Mouse (Mus musculus) mature B cell (primary cell): Measurements from ENCODE around the gene Med28.

ENCODE experiments used
- in situ Hi-C: fragments of 300-500 bp; cut with MboI; formaldehyde crosslinking; loops from 2 replicates; pipeline ENCODE4 v1.14.3; 2019

The Med28 gene

DNA sequence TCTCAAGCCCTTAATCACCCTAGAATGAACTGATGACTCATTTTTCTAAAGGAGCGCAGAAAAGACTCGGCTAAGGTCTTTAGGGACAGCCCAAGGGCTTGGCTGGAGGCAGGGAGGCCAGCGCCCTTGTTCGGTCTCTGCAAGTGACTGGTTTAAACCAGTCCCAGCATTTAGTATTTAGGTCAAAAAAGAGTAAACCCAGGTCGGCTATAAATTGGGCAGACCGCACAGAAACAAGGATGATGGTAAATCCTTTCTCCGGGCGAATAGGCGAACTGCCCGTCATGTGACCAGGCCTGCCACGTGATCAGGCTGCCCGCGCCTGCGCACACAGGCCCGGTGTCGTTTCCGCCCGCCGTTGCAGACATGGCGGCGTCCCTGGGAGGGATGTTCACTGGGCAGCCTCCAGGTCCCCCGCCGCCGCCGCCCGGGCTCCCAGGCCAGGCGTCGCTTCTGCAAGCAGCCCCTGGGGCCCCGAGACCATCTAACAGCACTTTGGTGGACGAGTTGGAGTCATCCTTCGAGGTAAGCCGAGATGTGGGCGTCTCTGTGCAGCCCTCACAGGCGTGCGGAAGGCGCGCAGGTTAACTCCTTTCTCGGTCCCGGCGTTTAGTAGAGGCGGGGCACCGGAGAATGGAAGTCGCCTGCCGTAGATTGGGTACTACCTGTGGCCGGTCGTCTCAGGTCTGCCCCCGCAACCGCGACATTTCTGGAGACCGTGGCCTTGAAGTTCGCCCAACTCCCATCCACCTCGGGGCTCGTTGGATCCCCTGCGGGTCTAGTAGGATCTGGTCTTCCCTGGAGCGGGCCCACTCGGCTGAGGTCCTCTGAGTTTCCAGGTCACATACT, at the start of gene Med28:
Med28 (plus strand) TSS at position 270 of the 849 bp plus-strand sequence.
- in situ Hi-C loops = no loop called here

DNA sequence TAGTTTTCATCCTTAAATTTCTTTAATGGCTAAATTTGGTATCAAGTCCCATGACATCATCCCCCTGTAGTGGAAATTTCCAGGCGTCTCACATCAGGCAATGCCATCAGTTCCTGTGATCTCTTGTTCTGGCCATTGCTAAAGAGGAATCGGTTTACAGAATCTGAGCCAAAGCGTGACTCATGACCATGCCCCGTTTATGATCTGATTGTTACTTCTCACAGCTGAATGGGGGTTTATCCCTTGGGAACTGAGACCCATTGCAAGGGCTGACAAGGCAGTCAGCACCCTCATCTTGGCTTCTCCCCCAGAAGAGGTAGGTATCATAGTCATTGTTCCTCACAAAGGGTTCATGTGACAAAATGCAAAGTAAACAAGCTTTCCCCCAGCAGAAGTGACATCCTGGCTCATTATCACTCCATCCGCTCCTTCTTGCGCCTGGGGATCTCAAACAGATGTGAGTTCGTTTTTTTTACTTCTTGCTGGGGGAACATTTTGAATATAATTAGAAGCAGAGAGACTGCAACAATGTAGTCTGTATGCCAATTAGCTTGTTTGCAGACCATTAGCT, 47.1 kb upstream of the Med28 start:
- in situ Hi-C loops = loop anchor here (25.0 kb wide), 1 partner anchor 864 kb away; no protein-coding TSS in a partner anchor

DNA sequence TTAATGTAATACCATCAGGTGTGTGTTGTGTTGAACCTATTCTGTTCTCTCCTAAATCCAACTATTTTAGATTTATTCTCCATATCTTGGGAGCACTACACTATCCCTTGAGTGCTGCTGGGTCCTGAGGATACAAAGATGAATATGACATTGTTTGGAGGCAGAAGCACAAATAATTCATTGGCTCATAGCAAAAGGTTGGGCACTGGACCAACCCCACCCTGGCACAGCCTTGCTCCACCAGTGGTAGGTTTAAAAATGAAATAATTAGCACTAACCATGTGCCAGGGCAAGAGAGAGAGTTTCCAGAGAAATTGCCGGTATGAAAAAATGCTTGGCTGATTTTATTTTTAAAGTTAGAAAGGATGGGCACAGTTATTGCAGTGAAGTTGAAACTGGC, 46.5 kb upstream of the Med28 start:
- in situ Hi-C loops = loop anchor here (25.0 kb wide), 1 partner anchor 864 kb away; no protein-coding TSS in a partner anchor

DNA sequence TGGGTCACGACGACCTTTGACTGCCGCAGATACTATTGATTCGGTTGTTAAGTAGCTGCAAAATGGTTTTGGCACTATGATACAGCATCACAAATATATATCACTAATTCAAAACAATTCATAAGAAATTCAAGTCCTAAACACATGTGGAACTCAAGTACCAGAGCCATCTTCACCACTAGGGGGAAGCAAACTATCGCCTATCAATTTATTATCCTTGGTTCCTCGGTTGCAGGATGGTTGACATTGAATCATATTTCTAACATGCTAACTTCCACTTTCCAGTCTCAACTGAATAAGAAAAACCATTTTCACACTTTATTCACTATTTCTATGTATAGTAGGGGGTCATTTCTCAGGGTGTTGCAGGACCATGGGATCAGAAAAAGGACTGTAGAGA, 45.8 kb upstream of the Med28 start:
- in situ Hi-C loops = loop anchor here (25.0 kb wide), 1 partner anchor 863 kb away; no protein-coding TSS in a partner anchor

DNA sequence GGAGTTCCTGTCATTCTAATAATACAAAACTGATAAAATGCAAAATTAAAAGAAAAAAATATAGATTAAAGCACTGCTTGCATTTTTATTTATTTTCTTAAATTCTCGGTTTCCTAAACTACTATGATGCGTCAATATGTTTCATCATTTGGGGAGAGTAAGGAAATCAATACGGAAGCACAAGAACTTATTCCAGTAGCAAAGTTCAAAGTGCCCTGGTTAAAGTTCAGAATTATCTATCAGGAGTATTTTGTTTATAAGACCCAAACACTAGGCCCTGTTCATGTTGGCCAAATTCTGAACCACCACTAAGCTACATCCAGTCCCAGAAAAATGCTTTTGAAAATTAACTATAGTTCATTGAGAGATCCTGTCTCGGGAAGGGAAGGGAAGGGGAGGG, 45.3 kb upstream of the Med28 start:
- in situ Hi-C loops = loop anchor here (25.0 kb wide), 2 partner anchors 188 to 863 kb away; partner anchors contain the start of gene Ncapg

DNA sequence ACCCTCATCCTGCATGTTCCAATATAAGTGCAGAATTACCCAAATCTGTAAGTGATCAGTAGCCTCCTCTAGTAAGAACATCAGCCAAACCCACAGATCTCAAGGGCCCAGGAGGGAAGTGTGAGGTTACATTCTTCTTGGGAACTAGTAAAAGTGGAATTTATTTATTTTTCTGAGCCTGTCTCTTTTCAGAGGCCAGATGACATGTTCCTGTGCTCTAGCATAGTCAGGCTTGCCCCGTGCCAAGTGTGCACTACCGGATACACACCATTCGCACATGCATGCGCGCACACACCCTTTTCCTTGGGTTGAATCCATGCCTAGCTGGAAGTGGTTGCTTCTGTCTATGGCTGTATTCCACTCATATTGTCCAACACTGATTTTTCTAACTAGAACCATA, 44.3 kb upstream of the Med28 start:
- in situ Hi-C loops = loop anchor here (25.0 kb wide), 1 partner anchor 187 kb away; the partner anchor contains the start of gene Ncapg

DNA sequence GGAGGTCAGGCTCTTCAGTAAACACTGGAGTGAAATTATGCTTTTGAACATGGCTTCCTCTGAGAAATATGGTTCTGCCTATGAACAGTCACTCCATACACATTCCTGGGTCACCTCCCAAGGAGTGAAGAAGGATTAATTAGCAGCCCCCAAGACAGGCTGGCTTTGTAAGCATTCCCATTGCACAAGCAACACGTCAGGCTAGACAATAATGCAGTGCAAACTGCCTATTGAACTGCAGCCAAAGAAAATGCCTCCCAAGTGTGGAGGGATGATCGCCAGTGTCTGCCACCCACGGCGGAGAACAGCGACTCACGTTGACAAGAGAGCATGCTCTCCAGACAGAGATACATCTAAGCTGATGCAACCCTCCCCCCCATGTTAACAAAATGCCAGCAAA, 43.7 kb upstream of the Med28 start:
- in situ Hi-C loops = loop anchor here (25.0 kb wide), 1 partner anchor 186 kb away; the partner anchor contains the start of gene Ncapg

DNA sequence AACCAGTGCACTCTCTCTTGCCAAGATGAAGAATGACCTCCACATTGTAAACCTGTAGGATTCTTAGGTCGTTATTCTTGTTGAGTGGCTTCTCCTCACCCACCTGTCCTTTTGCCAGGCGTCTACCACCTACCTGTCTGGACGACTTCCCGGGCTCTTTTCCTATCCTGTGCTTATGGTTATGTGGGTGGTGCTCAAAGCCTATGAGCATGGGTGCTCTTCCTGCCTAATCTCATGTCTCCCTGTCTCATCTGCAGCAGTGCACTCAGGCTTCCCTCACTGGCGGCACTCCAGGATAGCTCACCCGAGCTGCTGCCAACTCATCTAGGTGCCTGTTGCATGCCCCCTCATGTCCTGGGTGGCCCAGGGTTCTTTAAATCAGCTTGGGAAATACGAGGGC, 42.4 kb upstream of the Med28 start:
- in situ Hi-C loops = loop anchor here (25.0 kb wide), 1 partner anchor 185 kb away; the partner anchor contains the start of gene Ncapg

DNA sequence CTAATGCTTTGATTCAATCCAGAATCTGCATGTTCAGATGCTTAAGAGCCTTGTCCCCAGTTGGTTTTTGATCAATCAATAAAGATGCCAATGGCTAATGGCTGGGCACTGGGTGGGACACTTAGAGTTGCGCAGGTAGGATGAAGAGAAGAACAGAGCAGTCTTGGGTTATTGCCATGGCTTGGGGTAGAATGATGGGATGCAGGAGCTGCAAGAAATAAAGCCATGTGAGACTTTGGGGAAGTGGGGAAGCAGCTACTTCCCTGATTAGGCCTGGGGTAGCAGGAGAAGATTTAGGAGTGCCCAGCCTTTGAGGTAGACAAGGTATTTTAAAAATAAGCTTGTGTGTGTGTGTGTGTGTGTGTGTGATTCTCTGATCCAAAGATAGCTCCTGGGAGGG, 40.0 kb upstream of the Med28 start:
- in situ Hi-C loops = loop anchor here (25.0 kb wide), 1 partner anchor 182 kb away; the partner anchor contains the start of gene Ncapg

DNA sequence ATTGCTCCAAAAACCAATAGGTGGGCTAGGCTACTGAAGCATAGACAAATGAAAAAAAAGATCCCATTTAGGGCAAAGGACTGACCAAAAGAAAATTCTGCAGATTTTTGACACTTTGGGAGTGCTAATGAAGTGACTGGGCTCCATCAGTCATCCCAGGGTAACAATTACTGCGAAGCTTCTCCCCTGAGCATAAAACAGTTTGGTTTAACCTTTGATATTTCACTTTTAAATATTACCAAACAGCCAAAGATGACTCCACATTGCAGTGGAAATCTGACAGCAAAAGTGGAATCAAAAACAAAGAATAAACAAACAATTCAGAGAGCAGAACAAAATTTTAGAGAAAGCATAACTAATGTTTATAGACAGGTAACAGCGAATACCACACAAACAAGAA, 38.9 kb upstream of the Med28 start:
- in situ Hi-C loops = loop anchor here (25.0 kb wide), 1 partner anchor 181 kb away; the partner anchor contains the start of gene Ncapg

DNA sequence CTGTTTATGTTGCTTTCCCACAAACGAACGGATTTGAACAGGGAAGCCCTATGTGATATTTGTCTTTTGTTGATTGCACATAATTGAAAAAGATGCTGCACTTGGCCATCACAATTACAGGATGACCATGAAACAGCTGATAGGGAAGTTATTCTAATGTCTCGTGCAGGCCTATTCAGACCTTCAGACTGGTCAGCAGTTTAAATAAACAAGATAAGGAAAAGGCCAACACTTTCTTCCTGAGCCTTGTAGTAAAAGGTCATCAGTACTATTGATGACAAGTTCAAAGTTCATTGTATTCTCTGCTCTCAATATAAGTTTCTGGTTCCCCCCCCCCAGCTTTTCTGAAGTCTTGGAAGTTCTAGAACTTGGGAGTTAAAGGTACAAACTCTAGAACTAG, 37.4 kb upstream of the Med28 start:
- in situ Hi-C loops = loop anchor here (25.0 kb wide), 1 partner anchor 180 kb away; the partner anchor contains the start of gene Ncapg

DNA sequence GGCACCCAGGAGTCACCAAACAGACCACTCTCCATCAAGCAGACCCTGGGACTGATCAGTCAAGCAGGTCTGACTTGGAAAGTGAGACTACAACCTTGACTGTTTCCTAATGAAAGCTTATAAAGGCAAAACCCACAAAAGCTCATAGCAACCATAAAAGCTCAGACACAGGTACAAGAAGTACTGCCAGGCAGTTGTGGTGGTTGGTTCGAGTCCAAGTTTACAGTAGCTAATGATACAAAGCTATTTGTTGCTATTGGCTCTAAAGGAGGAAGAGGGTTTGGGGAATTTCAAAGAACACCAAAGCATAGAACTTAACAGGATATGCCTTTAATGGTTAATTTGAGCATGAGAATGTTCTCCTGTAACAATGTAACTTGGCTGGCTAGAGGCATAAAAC, 36.4 kb upstream of the Med28 start:
- in situ Hi-C loops = loop anchor here (25.0 kb wide), 1 partner anchor 179 kb away; the partner anchor contains the start of gene Ncapg

DNA sequence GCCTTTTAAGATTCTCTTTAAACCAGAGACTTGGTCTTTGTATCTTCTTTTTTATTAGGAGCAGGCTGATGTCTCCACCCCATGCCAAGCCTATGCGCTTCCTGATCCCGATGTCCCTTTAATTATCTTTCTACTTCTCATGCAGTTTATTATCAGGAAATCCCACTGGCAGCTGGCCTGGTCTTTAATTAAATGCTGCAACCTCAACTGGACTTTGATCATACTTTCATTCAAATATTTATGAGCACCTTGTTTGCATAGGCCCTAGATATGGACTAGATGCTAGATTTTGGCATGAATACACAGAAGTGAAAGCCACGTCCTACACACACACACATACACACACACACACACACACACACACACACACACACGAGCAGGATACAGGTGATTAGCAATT, 28.3 kb upstream of the Med28 start:
- in situ Hi-C loops = loop anchor here (25.0 kb wide), 1 partner anchor 171 kb away; the partner anchor contains the start of gene Ncapg

DNA sequence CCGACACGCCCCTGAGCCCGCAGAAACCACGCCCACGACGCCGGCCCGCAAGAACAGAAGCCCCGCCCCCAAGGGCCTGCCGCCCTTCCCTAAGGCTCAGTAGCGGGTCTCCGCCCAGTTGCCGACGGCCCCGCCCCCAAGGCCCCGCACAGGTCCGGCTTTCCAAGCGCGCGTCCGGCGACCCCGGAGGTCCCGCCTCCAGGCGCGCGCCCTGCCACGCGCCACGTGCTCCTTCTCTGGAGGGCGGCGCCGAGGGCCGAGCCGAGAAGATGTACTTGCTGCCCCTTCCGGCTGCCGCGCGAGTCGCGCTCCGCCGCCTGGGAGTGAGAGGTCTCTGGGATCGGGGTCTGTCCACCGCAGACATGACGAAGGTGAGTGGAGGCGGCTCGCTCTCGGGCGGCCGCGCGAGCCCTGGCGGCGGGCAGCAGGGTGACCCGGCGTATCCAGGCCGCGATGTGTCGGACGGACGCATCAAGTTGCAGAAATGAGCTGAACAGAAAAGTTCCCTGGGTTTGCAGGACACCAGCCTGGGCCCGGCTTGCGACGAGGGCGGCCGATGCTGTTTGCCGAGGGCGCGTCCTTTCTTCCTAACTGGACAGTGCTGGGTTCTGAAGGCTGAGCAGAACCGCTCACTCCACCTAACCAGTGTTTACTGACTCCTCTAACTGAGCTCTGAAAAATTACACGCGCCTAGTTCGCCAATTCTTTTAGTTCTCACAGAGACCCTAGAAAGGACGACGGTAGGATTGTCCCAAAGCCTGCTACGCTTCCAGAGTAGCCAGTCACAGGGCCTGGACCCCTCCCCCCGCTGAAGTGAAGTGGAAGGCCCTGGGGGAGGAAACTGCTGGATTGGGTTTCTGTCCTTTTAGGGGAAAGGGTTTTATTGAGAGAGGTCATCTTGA, 26.6 kb upstream of the Med28 start, which contains the start of gene Lap3:
Lap3 (plus strand) TSS at position 184 of the 902 bp plus-strand sequence.
- in situ Hi-C loops = loop anchor here (25.0 kb wide), 1 partner anchor 169 kb away; the partner anchor contains the start of gene Ncapg

DNA sequence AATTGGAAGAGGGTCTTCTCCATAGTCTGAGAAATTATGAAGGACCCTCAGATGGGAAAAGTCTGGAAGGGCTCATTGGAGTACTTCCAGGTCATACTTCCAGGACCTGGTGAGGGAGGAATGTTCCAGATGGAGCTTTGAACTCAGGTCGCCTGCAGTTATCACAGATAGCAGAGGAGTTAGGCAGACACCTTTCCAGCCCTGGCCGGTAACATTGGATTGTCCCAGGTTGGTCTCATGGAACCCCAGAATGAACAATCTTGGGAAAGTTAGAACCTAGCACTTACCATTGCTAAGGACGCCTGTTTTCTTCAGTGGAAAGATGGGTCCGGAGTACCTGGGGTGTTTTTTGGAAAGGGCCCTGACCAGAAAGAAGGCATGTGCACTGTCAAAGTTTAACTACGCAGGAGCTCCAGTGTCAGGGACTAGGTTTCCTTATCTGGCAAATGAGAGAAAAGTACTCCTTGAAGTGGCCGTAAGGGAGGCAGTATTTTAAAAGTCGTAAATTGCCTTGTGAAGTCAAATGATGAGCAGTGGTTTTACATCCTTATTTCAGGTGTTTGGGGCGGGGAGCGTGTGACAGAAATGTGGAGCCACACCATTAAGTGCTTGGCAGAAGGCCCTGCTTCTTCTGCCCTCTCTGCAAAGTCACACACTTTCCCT, 25.8 kb upstream of the Med28 start:
- in situ Hi-C loops = loop anchor here (25.0 kb wide), 1 partner anchor 168 kb away; the partner anchor contains the start of gene Ncapg

DNA sequence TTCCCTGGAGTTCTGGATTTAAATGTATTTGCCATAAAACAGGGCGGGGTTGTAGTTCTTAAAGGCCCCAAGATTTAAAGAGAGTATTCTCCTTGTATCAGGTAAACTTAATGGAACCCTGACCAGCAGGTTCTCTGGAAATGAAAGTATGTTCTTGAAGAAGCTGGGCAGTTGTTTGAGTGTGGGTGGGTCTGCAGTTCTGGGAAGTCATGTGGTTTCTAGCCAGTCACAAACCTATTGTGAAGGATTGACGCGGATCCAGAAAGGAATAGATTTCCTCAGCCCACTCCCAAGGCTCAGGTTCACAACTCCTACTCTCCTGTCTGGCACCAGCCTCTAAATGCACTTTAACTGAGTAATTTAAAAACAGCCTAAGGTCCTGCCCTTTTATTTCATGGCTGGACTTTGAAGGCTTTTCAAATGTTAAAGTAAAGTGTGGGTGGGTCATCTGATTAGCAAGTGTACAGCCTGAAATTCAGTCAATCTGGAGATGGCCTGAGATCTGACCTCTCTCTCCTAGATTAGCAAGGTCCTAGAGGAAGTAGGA, 24.5 kb upstream of the Med28 start:
- in situ Hi-C loops = loop anchor here (25.0 kb wide), 1 partner anchor 167 kb away; the partner anchor contains the start of gene Ncapg

DNA sequence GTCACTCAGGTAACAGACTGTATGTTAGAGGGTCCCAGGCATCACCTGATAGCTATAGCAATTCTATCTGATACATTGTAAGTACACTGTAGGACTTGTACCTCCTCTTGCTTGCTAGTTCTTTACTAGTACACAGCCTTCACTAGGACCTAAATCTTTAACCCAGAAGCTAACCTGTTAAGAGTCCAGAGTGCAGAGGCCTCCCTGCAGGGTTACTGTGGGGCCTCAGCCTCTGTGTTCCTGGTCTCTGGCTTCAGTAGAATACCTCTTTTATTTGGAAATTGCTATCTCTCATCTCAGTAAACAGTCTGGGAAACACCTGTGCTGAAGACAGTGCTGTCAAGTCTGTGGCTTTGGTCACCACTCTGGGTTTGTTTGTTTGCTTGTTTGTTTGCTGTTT, 24.0 kb upstream of the Med28 start:
- in situ Hi-C loops = loop anchor here (25.0 kb wide), 1 partner anchor 166 kb away; the partner anchor contains the start of gene Ncapg

DNA sequence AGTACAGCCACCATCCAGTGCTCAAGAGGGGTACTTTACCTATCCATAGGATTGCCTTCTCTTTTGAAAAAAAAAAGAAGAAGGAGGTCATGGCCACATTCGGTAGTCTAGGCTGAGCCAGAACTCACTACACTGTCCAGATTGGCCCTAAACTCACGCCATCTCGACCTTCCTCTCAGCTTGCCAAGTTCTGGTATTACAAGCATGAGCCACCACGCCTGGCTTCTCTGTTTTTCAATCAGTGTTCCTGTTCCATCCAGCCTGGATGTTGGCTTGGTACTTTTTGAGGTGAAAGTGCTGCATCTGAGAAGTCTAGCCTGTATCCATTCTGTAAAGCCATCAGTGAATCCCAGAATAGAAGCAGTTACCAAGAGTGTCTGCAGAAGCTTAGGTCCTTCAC, 23.6 kb upstream of the Med28 start:
- in situ Hi-C loops = loop anchor here (25.0 kb wide), 1 partner anchor 166 kb away; the partner anchor contains the start of gene Ncapg

DNA sequence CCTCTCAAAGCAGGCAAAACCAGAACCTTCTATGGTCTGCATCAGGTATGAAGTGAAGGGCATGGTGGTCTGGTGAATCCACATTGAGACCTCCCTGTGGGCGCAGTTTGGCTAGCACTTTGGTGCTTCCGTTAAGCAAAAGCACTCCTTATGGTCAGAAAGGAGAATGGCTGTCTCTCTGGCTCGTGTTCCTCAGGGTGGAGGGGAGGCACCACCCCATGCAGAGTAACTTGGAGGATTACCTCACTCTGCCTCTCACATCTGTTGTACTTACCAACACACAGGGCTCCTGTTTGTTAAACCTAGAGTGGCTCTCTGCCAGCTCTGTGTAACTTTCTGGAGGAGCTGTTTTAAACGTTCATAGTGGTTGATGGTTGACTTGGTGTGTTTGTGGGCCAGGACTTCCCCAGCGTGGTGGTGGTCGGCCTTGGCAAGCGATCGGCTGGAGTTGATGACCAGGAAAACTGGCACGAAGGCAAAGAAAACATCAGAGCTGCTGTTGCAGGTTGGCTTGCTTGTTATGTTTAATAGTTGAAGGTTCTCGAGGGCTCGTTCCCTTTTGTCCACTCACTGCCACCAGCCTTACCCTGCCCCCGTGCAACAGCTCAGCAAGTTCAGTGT, 23.0 kb upstream of the Med28 start:
- in situ Hi-C loops = loop anchor here (25.0 kb wide), 1 partner anchor 165 kb away; the partner anchor contains the start of gene Ncapg
